In the genomic region with DNA sequence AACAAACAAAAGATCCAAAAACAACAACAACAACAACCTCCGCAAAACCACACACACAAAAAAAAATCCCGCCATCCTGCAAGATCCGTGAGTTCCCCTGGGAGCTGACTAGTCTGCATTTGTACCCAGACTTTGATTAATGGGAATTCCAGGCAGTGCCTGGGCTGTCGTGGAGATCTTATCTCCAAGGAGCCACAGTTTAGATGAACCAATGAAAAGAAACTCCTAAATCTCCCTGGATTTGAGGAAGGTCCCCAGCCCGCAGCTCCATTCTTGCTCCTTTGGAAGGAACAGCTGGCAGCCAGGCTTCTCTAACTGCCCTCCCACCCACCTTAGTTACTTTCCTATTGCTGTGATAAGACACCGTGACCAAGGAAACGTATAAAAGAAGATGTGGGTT, we compare ENCODE assay signal across 12 mouse cellular contexts. TPM values are rescaled to one million over a fixed set of nuclear protein-coding genes. Genes with fewer than 3 reads are reported as not detected.
DNase-seq lines count a peak whose midpoint lies in the region; ATAC-seq and TF ChIP-seq lines count a peak whose summit lies in the region.
"Had no signal": no experiment of that assay in that cellular context is flagged by ENCODE, and none has a peak within 500 bp of the region (broad histone marks: within the 10 kb centered on the region; RNA-seq: fewer than 3 reads in every experiment).

No protein-coding gene starts in this region.

- H3K4me1 ChIP-seq in heart, postnatal 0 days (ENCODE audit: control insufficient read depth, insufficient read depth) = peaks cover 9% of the 10 kb centered on the region; the same call in 1 of the 2 replicates
- peaks cover 22% of the 10 kb centered on the region for H3K4me1 ChIP-seq in embryonic facial prominence, embryonic 13.5 days
- H3K4me1 ChIP-seq in limb, embryonic 14.5 days (ENCODE audit: control insufficient read depth, insufficient read depth, low read length) = peaks cover 2% of the 10 kb centered on the region

- H3K4me2 ChIP-seq in heart, postnatal 0 days (ENCODE audit: low read depth, low read length) = peak overlapping the region; percentile 87; the same call in 1 of the 2 replicates
- peak overlapping the region; percentile 94 for H3K4me2 ChIP-seq in embryonic facial prominence, embryonic 13.5 days
- H3K4me2 ChIP-seq in limb, embryonic 14.5 days (replicated peaks; ENCODE audit: low read depth, low read length, severe bottlenecking) = peak overlapping the region; percentile 88; the same call in 1 of the 2 replicates

- peaks cover 14% of the 10 kb centered on the region for H3K27me3 ChIP-seq in heart, postnatal 0 days (ENCODE audit: control insufficient read depth, insufficient read depth, low read length)
- H3K27me3 ChIP-seq in embryonic facial prominence, embryonic 13.5 days = peaks cover 13% of the 10 kb centered on the region; the same call in 1 of the 2 replicates
- H3K27me3 ChIP-seq in limb, embryonic 14.5 days (ENCODE audit: control insufficient read depth, insufficient read depth, low read length) = peaks cover 7% of the 10 kb centered on the region

- H3K36me3 ChIP-seq in heart, postnatal 0 days (replicated peaks; ENCODE audit: control insufficient read depth, insufficient read depth, low read length) = no peaks in the 10 kb centered on the region
- H3K36me3 ChIP-seq in embryonic facial prominence, embryonic 13.5 days = no peaks in the 10 kb centered on the region
- no peaks in the 10 kb centered on the region for H3K36me3 ChIP-seq in limb, embryonic 14.5 days (ENCODE audit: control insufficient read depth, insufficient read depth, low read length)

- no peak for DNase-seq in heart, postnatal 0 days (ENCODE audit: low spot score)
- DNase-seq in heart, adult 8-10 months (ENCODE audit: low spot score) = no peak
- DNase-seq in MN1 (ENCODE audit: low spot score) = peak; percentile 67
- peak; percentile 43 for DNase-seq in limb, embryonic 14.5 days (ENCODE audit: low spot score)
- no peak for DNase-seq in layer of hippocampus, postnatal 10 days (ENCODE audit: low spot score in 2 of 2)
- DNase-seq in right cerebral cortex, postnatal 10 days (ENCODE audit: low spot score in 2 of 2) = no peak
- DNase-seq in thymus, adult 18-20 months = no peak
- DNase-seq: cerebellum, postnatal 36 days; forebrain, postnatal 0 days; right cerebral cortex, postnatal 4 days had no signal

- TF ChIP-seq POLR2A in limb, embryonic 14.5 days (IDR thresholded peaks at IDR 0.05; ENCODE audit: borderline replicate concordance, extremely low read depth, insufficient read depth, insufficient read length) = no peak

- no peak overlapping the region for H3K9ac ChIP-seq in heart, postnatal 0 days (replicated peaks; ENCODE audit: low read depth, low read length)
- H3K9ac ChIP-seq in embryonic facial prominence, embryonic 13.5 days = no peak overlapping the region
- H3K9ac ChIP-seq in limb, embryonic 14.5 days (ENCODE audit: low read depth, low read length, severe bottlenecking) = no peak overlapping the region
- H3K9ac ChIP-seq: forebrain, postnatal 0 days had no signal

- TF ChIP-seq CTCF in heart, postnatal 0 days (IDR thresholded peaks at IDR 0.05; ENCODE audit: low read depth) = no peak

- H3K9me3 ChIP-seq in heart, postnatal 0 days (replicated peaks; ENCODE audit: control insufficient read depth, low read length) = no peaks in the 10 kb centered on the region
- no peaks in the 10 kb centered on the region for H3K9me3 ChIP-seq in embryonic facial prominence, embryonic 13.5 days
- H3K9me3 ChIP-seq in limb, embryonic 14.5 days (ENCODE audit: control insufficient read depth, low read length) = no peaks in the 10 kb centered on the region

- H3K4me3 ChIP-seq in heart, postnatal 0 days (ENCODE audit: low read depth, low read length) = no peak overlapping the region
- no peak overlapping the region for H3K4me3 ChIP-seq in embryonic facial prominence, embryonic 13.5 days
- peak overlapping the region; percentile 59; the same call in 1 of the 2 replicates for H3K4me3 ChIP-seq in limb, embryonic 14.5 days (replicated peaks; ENCODE audit: low read length)
- H3K4me3 ChIP-seq: left cerebral cortex, adult 2 months had no signal

- no peak for ATAC-seq in heart, postnatal 0 days (ENCODE audit: insufficient read depth, low read depth)
- ATAC-seq in embryonic facial prominence, embryonic 13.5 days (ENCODE audit: insufficient number of reproducible peaks, insufficient read depth, low FRiP score, low TSS enrichment, low read depth) = no peak
- no peak for ATAC-seq in limb, embryonic 14.5 days (ENCODE audit: low FRiP score, low read depth)
- ATAC-seq: forebrain, postnatal 0 days had no signal

- no peak overlapping the region for H3K27ac ChIP-seq in heart, postnatal 0 days (ENCODE audit: low read depth)
- no peak overlapping the region for H3K27ac ChIP-seq in embryonic facial prominence, embryonic 13.5 days
- no peak overlapping the region for H3K27ac ChIP-seq in limb, embryonic 14.5 days (replicated peaks; ENCODE audit: low read depth, low read length)
- H3K27ac ChIP-seq: left cerebral cortex, adult 2 months had no signal

- 17% methylated on average over 7 of the region's 7 CpGs for WGBS in heart, postnatal 0 days
- 20% methylated on average over 7 of the region's 7 CpGs for WGBS in embryonic facial prominence, embryonic 13.5 days
- WGBS in limb, embryonic 14.5 days = 7% methylated on average over 7 of the region's 7 CpGs

- TF ChIP-seq EP300 in heart, postnatal 0 days (IDR thresholded peaks at IDR 0.05; ENCODE audit: low read depth) = no peak

RNA-seq across cellular contexts. Expression of a gene that starts 2.0 kb away (rescaled TPM):
- total RNA-seq in heart, postnatal 0 days (2014; rRNA removed; ENCODE audit: low replicate concordance) = 1.6 and 20.0 TPM in 2 replicates
- 2.3 and 2.4 TPM in 2 replicates for polyA plus RNA-seq in heart, postnatal 0 days (2015; fragmentation: Nextera tagmentation; extraction: Ambion mirVana)
- total RNA-seq in heart, adult 8-10 months (2022) = 1 to 10 TPM; 4.0 to 6.2 (median 5.1) TPM
- 12.1 and 14.6 TPM in 2 replicates for polyA plus RNA-seq in embryonic facial prominence, embryonic 13.5 days (2015; fragmentation: Nextera tagmentation; extraction: Ambion mirVana)
- 4.9 TPM in 2 replicates for polyA plus RNA-seq in limb, embryonic 14.5 days (2012; rRNA removed)
- 10.9 and 13.5 TPM in 2 replicates for polyA plus RNA-seq in limb, embryonic 14.5 days (2014; fragmentation: Nextera tagmentation; extraction: Ambion mirVana)
- 10 to 100 TPM; 30.7 to 32.1 TPM for total RNA-seq in layer of hippocampus, postnatal 10 days (2021)

RNA-seq across cellular contexts. Expression of a gene that starts 30.2 kb away (rescaled TPM):
- 61.3 and 75.3 TPM in 2 replicates for total RNA-seq in heart, postnatal 0 days (2014; rRNA removed; ENCODE audit: low replicate concordance)
- 35.4 and 41.1 TPM in 2 replicates for polyA plus RNA-seq in heart, postnatal 0 days (2015; fragmentation: Nextera tagmentation; extraction: Ambion mirVana)
- 100 to 1,000 TPM in 3 of 4 experiments, 10 to 100 TPM in 1; 92.6 to 118 (median 111) TPM for total RNA-seq in heart, adult 8-10 months (2022)
- 8.2 and 9.9 TPM in 2 replicates for polyA plus RNA-seq in embryonic facial prominence, embryonic 13.5 days (2015; fragmentation: Nextera tagmentation; extraction: Ambion mirVana)
- 11.8 and 12.3 TPM in 2 replicates for polyA plus RNA-seq in limb, embryonic 14.5 days (2012; rRNA removed)
- 13.1 and 15.0 TPM in 2 replicates for polyA plus RNA-seq in limb, embryonic 14.5 days (2014; fragmentation: Nextera tagmentation; extraction: Ambion mirVana)
- 10 to 100 TPM; 54.9 to 55.0 TPM for total RNA-seq in layer of hippocampus, postnatal 10 days (2021)

Comparison
In these comparisons a context has a peak if more than half of its experiments do, and no peak if none do; other contexts are left out.
1. DNase-seq: peak in MN1 (single experiment) and limb, embryonic 14.5 days (single experiment); none in heart, postnatal 0 days (single experiment), heart, adult 8-10 months (single experiment), layer of hippocampus, postnatal 10 days (0 of 2), right cerebral cortex, postnatal 10 days (0 of 2) and thymus, adult 18-20 months (0 of 2).
2. Peak in every context shown above with its lines, with median percentiles within 50 percentile points of each other: H3K4me2 ChIP-seq.